Mouse (Mus musculus) liver, postnatal 0 days (tissue): Measurements from ENCODE around the gene Clpb.

ENCODE experiments used
- CTCF ChIP-seq: sonication (generic); IDR thresholded peaks from 2 replicates; pipeline ENCODE4 v1.5.1; 2016; ENCODE audit warnings: antibody characterized with exemption, low read depth
- EP300 ChIP-seq: IDR thresholded peaks from 2 replicates; pipeline ENCODE4 v1.6.1; 2016; ENCODE audit warnings: antibody characterized with exemption, low read depth, mild to moderate bottlenecking

DNA sequence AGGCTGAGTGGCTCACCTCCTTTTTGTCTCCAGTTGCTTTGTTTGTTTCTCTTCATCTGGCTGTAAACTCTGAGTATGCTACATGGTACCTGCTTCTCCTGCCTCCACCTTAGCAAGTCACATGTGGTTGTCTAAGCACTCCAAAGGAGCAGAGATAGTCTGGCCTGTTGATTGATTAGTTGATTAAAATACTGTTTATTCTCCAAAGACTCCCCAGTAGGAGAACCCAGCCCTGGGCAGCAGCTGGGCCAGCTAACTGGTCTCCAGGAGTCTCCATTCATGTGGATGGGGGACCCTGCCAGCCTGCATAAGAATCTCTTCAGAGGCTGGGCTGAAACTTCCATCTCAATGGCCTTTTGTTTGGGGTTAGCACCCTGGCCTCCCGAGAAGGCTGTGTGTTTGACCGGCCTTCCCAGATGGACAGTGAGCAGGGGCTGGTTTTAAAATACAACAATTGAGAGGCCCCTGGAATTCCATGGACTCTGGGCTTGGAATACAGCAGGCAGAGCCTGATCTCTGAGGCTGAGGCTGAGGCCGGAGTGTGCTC is 13.4 kb downstream of the Clpb start:
- TF ChIP-seq CTCF, result no peak
- no peak for TF ChIP-seq EP300
